Mouse (Mus musculus) left cerebral cortex, postnatal 36 days (tissue): Measurements from ENCODE around the gene Ncam1. TPM values are rescaled to one million over a fixed set of nuclear protein-coding genes. Genes with fewer than 3 reads are reported as not detected.

Experiments
- DNase-seq, 2 experiments: peaks; one replicate each; pipeline ENCODE4 v3.0.0; 2021 to 2022; ENCODE audit warnings: low spot score in 2 of 2, mixed read lengths in 1 of 2
- intact Hi-C: fragments of 180-260 bp; cut with DNase I; formaldehyde crosslinking; loops from one replicate; pipeline ENCODE4 v1.15.1; 2025
- total RNA-seq, 2 experiments: library from RNA; stranded (reverse); gene quantifications; 2 replicates each; pipeline ENCODE4 v1.2.3; 2021

The Ncam1 gene
- total RNA-seq, 2 experiments from 2014 or later, result 279 to 287 TPM

- intact Hi-C loops, result no loop called here
These were observed 203.7 kb downstream of the Ncam1 start for GRCm38 (mm10) chr9:49594876-49595634.

DNA sequence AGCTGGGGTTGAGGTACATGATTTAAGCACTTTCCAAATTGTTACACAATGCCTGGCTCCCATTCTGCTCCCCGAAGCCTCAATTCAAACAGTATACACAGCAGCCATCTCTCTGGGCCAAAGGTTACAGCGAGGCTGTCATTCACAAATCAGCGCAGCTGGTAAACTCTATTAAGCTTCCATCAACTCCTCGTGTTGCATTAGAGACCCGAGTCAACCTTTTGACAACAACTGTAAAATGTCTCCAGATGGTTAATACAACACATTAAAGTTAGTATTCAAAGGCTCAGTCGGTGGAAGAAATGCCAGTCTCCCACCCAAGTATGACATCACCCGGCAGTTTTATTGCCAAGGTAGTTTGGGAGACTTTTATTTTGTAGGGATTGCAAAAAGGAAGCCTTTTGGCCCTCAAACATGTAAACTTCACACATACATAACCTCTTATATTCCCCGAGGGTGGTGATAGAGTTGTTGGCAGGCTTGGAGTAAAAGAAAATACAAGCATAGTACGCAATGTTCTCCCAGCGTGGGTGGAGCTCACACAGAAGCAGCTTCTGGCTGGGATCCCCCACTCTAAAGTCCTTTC lies 204.7 kb downstream of the Ncam1 start:
- intact Hi-C loops, result no loop called here
- DNase-seq, result no peak

More at GRCm38 (mm10) chr9:49594876-49595634, 203.7 kb downstream of the Ncam1 start:
- no peak for DNase-seq

DNA sequence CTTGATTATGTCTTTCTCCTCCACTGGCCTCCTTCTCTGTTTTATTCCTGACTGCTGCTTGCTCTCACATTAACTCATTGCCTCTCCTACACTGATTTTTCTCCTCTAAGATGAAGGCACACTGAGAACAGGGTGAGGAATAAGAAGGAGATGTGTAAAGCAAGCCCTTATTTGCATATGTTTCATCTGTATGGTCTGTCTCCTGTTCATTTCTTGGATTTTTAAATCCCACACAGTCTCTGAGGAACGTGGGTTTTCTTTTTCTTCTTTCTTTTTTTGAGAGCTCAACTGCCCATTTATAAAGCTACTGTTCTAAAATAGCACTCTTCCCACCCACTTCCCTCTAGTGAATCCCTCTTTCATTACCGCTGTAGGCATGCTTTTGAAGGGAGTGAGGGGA lies 206.7 kb downstream of the Ncam1 start:
- no peak for DNase-seq
- intact Hi-C loops, result no loop called here

DNA sequence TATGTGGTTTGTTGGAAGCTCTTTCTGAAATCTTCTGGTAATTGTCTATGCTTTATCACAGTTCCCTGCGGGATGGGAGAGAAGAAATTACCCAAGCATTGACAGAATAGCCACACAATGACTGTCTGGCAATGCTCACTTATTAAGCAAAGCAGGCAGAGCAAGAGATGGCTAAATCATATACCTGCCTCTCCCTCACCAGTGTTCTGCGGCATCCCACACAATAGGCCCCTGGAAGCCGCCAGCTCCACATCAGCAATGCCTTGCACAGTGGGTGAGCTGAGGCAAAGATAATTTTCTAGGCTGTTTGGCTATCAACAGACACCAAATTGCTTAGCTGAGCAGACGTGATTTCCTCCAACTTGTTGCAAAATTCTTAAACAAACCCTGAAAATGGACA lies 208.5 kb downstream of the Ncam1 start:
- intact Hi-C loops, result no loop called here
- no peak for DNase-seq

- intact Hi-C loops, result no loop called here
- no peak for DNase-seq
These were observed 221.6 kb downstream of the Ncam1 start for GRCm38 (mm10) chr9:49577136-49577535.

DNA sequence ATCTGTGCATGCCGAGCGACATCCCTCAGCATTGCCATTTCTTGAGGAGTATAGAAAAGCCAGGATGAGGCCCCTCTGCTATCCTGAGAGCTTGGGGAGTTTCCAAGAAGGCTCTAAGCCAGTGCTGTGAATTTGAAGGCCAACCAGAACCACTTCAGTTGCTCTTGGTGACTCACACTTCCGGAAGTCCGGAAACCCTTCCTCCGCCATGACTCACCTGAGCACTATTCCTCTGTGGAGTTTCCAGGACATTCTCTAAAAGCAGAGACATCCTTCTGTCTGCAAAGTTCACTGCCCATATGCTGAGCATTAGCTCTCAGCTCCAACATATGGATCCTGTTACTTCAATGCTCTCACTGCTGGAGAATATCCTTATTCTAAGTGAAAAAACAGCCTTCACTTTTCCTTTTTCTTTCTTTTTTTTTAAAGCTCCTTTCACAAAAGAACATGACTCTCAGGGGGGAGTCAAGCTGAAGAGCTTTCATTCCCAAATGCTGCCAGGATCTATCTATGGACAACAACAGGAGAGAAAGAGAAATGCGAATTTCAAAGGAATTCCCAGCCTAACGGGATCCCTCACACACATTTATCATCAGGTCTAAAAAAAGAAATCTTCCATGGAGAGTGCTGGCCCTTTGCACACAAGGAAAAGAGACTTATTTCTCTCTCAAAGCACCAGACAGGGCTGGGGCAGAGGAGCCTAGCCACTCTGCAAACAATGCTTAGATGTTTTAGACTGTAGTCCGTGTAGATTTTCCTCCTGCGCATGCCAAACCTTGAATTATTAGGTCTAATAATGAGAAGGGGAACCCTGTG lies 226.8 kb downstream of the Ncam1 start:
- peak; percentile 47 to 58 for DNase-seq

DNA sequence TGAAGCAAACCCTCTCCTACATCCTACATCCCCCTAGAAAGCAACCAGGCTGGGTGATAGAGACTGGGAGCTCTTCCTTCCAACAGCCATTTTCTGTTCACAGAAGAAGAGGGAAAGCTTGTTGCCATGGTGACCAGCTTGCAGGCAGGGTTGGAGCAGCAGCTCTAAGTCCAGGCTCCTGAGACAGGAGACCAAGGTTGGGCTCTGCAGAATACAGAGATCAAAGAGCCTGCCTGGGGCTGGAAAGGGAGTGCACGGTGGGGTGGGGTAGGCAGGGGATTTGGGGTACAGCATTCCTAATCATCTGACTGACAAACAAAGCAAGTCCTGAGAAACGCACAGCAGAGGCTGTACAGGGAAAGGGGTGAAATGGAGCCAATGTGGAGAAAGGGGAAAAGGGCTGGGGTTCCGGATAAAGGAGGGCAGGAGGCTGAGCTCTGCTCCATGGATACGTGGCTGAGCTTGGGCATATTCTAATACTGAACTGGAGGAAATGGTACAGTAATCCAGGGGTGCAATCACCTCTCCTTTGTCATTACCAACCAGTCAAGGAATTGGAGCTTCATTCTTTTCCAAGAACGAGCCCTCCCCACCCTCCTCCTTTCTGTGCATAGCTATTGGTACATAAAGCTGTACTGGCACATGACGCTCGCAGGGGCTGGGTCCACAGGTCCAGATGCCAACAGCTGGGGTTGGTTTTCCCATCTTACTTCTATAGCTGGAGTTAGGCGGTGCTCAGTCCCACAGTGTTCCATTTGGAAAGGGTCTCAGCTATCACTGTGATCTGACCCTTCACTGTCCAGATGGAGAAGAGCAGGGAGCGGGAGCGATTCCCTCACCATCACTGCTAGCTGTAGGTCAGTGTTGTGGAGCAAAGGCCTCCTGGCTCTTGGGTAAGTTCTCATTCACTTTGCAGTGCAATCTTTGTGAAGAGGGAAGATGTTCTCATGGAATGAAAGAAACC lies 227.7 kb downstream of the Ncam1 start:
- DNase-seq, result peak; percentile 46 to 59
- intact Hi-C loops, result no loop called here

More for the DNA sequence above, 226.8 kb downstream of the Ncam1 start:
- intact Hi-C loops, result no loop called here

DNA sequence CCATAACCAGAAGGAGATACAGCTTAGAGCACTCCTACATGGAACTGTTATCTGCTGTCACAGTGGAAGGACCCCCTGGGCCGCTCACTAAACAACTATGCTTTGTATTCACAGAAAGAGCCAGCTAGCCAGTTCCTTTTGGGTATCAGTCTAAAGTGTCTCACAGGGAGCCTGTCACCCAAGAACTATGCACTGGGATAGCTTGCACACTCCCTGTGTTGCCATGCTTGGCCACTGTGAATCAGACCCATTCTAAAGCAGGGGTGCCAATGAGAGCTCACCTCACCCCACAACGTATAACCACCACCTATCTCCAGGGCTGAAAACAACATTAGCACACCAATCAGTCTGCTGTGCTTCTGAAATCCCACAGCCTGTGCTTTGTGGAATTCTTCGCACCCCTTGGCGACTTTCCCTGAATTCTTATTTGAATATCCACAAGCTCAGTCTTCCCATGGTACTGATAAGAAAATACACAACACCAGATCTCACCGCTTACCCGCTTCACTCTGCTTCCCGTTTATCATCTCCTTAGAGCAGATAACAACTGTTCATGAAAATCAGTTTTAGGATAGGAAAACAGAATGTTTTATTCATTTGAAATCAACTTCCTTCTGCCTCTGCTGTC lies 228.6 kb downstream of the Ncam1 start:
- intact Hi-C loops, result no loop called here
- peak; percentile 13 to 14 for DNase-seq

DNA sequence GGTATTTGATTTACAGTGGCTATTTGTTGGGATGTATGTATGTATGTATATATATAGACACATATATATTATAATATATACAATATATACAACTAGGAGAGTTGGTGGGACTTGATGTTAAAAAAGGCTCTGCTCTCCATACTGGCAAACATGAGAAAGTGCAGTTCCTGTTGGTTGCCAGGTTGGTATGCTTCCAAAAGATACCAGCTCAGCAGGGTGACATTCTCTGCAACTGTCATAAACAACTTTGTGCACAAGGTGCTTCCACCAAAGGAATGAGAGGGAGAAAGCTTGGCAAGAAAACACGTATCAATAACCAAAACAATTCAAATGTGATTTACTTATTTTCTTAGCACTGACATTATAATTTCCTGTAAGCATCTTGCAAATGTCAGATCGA lies 232.9 kb downstream of the Ncam1 start:
- DNase-seq, result no peak
- intact Hi-C loops, result no loop called here

GRCm38 (mm10) chr9:49558941-49559340 lies 239.8 kb downstream of the Ncam1 start:
- intact Hi-C loops, result no loop called here

DNA sequence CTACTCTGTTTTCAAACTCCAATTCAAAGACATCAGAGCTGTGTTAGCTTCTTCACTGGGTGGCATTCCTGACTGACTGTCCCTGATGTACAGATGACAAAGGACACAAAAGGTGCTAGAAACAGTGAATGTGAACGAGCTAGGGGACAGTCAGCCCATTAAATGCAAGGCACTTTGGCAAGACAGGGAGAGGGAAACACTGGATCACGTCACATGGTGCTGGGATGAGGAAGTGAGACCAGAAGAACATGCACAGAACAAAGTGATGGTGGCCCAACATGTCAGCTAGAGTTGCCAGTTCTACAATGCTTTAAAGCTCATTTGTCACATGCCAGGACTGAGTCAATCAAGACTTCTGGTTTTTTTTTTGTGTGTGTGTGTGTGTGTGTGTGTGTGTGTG lies 247.4 kb downstream of the Ncam1 start:
- DNase-seq, result no peak
- intact Hi-C loops, result no loop called here

More at GRCm38 (mm10) chr9:49558941-49559340, 239.8 kb downstream of the Ncam1 start:
- no peak for DNase-seq

DNA sequence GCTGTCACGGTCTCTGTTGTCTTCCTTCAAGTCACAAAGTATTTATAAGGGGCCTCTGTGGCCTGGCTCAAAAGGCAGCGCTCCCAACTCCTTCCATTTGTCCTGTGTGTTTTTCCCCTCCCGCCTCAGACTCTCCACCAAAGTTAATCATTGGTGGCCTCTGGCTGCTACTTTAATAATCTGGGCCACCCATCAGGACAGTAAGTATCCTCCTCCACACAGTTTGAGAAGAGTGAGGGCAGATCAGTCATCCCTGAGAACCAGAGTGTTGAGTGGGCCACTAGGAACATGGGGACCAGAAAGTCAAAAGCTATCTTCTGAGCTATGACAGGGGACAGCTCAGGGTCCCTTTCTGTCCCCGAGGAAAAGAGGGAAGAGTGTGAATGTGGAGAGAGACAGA lies 256.1 kb downstream of the Ncam1 start:
- no peak for DNase-seq
- intact Hi-C loops, result no loop called here

DNA sequence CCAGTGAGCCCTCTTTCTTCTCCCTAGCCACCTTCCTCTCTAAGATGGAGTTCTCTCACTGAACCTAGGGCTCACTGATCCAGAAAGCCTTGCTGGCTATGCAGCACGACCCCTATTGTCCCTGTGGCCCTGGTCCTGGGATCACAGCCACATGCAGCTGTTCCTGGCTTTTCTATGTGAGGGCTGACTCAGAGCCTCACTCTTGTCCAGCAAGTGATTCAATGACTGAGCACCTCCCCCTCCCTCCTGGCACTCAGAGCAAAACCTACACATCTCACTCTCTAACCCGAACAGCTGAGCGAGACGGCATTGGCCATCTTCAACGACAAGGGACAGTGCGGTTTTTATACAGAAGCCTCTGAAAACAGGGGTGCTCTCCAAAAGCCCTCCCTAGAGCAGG lies 260.9 kb downstream of the Ncam1 start:
- intact Hi-C loops, result no loop called here
- DNase-seq, result peak in 1 of 2 experiments; percentile 14

DNA sequence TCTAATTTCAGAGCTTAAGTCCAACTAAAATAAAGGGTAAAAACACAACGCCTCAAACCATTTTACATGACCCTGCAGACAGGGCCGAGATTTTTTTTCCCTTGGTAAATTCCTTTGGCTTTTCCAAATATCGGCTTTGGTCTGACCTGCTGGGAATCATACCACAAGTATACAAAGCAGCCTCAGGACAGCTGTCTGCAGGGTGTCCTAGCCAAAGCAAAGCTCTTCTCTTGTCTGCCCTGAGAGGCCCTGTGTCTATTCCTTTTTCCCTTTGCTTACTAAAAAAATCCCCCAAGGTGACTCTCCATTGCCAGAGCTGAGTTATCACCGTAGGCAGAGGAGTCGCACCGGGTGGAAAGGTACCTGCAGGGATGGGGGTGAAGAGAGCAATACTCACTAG lies 262.1 kb downstream of the Ncam1 start:
- no peak for DNase-seq
- intact Hi-C loops, result no loop called here

DNA sequence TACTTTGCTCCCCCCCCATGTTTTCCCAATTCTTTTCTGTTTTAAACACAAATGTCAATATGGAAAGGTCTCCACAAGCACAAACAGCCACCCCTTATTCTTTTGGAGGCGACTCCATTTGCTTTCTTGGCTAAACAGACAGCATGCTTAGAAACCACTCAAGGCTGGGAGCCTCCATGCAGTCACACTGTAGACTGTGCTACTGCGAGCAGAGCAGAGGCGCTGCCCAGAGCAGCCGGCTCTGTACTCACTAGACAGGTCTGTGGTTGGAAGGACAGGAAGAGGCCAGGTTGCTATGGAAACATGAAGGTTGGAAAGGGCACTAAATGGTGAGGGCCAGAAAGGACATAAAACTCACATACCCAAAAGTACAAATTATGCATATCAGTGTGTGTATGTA lies 263.8 kb downstream of the Ncam1 start:
- intact Hi-C loops, result no loop called here
- DNase-seq, result no peak

GRCm38 (mm10) chr9:49533912-49534491 lies 264.7 kb downstream of the Ncam1 start:
- DNase-seq, result no peak
- intact Hi-C loops, result no loop called here

GRCm38 (mm10) chr9:49533455-49533854 lies 265.3 kb downstream of the Ncam1 start:
- intact Hi-C loops, result no loop called here
- DNase-seq, result no peak

DNA sequence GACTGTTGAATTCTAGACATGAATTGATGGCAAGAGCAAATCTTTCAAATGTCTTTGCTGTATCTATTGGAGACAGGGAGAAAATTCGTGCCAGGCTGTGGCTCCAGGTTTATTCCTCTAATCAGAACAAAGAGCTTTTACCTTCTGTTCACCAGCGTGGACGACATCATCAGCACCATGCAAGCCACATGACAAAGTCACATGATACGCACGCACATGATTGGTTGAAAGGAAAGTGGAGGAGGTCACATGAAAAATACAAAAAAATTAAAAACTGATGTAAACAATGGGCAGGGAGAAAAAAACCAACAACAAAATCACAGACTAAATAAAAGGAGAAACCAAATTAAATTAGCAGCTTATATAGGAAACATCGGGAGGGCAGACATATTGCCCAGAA lies 266.9 kb downstream of the Ncam1 start:
- intact Hi-C loops, result no loop called here
- no peak for DNase-seq

DNA sequence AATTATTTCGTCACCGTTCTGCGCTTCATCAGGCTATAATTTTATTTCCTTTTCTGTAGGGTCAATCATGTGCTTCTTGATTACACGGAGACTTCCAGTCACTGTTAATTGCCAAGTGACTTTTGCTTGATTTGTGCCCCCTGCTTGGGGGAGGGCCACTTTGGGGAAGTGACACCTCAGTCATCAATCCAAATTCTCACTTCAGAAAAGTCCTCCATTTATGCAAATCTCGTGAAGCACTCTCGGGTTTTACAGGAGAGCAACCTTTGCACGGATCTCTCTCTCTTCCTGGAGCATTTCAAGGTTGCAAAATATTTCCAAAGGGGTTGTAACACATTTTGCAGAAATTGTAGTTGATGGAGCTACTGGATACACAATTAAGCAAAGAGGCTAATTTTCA lies 267.5 kb downstream of the Ncam1 start:
- intact Hi-C loops, result no loop called here
- no peak for DNase-seq
